Mouse (Mus musculus): ENCODE results near the gene Nemp1.
A peak's percentile ranks its signal among the peaks of the same experiment; 100 is the strongest.

Nemp1 gene

DNA sequence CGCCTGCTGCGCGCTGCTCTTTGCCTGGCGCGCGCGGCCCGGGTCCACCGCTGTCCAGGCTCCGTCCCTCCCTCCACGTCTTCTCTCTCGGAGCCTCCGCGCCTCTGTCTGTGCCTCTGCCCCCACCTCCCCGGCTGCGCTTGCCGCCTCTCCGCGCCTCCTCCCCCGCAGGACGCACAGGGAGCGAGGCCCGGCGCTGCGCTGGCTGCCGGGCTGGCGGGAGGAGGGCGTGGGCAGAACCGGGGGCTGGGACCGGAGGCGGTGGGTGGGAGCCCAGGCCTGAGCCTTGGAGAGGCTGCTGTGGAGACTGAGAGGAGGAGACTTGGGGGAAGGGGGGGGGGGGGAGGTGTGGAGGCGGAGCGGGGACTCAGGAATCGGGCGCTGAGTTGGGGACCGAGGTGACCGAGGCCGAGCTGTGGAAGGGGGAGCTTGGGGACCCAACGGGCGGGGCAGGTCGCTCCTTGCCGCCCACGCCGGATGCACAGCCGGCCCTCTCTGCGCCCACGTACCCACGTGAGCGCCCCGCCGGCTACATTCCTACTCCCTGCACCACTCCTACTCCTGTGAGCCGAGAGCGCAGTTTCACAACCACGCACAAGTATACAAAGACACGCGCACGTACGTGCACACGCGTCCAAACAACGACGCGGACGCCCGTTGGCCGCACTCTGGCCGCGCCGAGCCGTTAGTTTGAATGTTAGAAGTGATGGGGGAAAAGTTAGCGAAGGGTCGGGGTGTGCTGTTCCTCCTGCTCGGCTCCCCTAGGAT lies at the start of gene Nemp1:
Gene Nemp1 (plus strand): TSS at position 401 of the 768 bp plus-strand sequence.
- peak; percentile 89 to 93 for DNase-seq (ENCODE audit: low spot score in 2 of 2)

DNA sequence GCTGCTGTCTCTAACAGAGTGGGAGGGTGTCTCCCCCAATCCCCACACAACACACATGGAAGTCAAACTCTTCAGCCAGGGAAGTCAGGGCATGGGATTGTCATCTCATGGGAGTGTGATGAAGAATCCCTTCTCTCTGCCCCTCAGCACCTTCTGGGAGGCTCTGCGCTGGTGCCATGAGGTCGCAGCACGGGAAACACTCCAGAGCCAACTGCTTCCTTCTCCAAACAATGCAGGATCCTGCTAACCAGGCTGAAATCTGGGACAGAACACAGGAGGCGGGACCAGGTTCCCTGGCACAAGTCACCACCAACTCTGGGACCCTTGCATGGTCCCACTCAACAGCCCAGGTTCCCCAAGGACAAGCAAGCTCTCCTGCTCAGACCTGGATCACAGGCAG lies 49.4 kb upstream of the Nemp1 start:
- DNase-seq (ENCODE audit: low spot score in 2 of 2), result no peak

DNA sequence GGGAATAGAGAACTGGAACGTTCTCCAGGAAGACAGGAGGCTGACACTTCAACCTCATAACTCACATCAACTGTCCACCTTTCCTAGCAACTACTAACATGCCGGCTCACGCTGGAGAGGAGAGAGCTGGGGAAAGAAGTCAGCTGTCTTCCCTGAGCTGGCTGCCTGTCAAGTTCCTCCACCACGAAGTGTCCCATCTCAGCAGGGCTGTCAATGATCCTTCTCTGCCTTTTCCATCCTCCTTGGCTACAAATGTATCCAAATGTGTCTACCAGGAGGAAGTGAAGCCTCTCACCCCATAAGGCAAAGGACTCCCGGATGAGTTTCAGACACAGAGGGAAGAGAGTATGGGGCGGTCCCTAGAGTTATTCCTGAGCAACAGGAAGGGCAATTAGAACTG lies 48.5 kb upstream of the Nemp1 start:
- no peak for DNase-seq (ENCODE audit: low spot score in 2 of 2)

DNA sequence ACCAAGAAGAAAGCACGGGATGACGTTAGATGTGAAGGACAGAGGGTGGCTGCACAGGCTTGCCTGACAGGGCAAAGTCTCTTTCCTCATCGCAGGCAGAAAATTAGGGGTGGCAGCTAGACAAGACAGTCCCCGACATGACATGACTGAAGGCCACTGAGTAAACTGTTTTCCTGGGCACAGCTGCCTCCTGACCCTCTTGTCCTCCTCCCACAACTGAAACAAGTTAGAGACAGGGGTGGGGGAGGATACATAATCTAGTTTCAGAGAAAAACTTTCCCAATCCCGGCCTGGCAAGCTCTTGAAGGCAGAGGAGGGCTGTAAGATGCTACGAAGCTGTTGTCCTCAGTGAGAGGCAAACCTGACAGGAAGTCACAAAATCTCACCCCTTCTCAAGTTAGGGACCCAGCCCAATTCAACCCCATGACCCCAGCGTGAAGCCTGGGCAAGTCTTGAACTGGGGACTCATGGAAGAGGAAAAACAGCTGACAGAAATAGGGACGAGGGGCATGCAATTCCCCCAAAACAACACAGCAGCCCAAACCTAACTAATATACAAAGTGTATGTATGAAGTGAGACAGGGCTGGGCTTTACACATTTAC lies 47.5 kb upstream of the Nemp1 start:
- no peak for DNase-seq (ENCODE audit: low spot score in 2 of 2)

DNA sequence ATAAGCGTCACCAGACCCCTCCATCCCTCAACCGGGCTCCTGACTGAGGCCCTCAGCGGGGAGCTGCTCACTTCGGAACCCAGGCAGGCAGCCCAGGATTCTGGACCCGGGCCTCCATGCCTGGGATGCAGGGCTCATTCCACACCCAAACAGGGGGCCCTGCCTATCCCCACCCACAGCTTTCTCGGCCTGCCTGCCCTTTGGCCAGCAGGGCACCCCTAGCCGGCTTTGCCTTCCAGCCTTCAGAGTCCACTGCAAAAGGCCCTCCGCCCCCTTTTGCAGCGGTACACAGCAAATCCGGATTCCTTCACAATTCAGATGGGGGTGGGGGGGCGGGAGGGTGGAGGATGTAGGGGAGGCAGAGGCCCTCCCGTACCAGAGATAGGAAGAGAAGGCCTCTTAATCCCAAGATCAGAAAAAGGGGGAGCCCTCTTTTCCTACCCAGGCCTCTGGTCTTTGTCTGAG lies 46.7 kb upstream of the Nemp1 start:
- no peak for DNase-seq (ENCODE audit: low spot score in 2 of 2)

DNA sequence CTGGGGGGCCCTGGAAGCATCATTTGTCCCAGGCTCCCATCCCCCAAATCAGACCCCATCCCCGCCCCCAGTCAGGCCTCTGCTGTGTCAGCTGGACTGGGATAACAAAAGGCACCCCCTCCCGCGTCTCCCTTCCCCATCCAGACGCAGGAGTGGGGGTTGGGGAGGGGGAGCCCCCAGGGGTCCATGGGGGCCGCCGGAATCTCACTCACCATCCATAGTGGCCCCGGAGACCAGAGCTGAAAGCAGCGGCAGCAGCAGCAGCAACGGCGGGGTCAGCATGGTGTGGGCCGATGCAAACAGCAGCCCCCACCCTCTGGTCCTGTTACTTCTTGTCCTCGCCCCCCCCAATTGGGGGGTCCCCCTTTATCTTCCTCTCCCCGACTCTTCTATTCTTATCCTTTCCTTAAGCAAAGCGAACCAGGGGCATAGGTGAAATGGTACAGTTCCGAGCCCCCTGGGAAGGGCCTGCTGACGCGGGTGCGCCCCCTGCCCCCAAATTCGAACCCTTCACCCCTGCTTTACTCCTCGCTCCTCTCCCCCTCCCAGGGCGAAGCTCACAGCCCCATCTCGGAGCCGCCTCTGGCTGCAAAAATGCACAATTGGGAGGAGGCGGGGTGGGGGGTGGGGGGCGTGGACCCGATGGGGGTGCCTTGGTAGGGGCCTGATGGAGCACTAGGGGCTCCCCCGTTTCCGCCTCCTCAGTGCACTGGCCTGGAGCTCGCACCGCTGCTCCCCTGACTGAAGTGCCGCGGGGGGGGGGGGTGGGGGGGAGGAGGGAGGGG lies 46.1 kb upstream of the Nemp1 start, which contains the start of gene Lrp1:
Gene Lrp1 (minus strand): TSS at position 743 of the 785 bp plus-strand sequence.
- DNase-seq (ENCODE audit: low spot score in 2 of 2), result no peak

DNA sequence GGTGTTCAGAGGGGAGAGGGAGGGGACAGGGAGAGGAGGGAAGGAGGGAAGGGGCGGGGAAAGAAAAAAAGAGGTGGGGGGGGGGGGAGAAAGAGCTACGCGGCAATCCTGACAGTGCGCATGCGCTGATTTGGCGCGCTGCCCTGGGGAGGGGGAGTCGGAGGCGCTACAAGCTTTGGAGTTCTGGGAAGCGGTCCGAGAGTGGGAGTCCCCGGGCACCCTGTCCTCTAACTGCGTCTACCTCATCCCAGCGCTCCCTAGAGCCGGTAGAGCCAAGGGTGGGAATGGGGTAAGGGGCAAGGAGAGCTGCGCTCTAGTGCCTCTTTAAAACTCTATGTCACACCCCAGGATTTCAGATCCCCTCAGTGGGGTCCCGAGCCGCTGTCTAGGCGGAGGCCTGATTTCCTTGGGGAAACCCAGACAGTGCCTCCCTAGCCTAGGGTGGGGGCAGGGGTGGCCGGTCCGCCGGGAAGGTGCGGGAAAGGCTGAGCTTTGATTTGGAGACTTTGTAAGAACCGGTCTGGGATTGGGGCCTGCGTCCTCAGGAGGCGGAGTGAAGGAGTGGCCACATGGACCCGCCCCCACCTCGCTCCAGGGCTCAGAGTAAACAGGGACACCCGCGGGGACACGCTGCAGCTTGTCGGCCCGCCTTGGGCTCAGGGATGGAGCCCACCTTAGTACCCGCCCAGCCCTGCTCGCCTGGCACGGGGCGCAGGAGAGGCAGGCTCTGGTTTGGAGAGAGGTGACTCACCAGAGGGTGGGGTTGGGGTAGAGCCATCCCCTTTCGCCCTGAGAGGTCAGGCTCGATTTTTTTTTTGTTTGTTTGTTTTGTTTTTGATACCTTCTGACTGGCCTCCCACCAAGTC lies 45.3 kb upstream of the Nemp1 start:
- DNase-seq (ENCODE audit: low spot score in 2 of 2), result peak; percentile 95

DNA sequence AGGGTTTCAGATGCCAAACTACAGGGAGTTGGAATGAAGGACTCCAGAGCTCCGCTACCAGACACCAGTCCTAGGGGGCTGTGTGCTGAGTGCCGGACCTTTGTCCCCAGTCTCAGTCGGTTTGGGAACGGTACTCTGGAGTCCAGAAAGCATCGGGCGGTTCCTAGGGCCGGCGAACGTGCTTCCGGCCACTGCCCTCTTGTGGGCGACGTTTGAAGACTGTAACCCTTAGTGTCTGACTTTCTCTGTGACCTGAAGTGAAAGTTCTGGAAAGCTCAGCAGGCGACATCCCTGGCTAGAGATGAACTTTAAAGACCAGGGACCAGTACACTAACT lies 44.7 kb upstream of the Nemp1 start:
- DNase-seq (ENCODE audit: low spot score in 2 of 2), result peak; percentile 80 to 87

DNA sequence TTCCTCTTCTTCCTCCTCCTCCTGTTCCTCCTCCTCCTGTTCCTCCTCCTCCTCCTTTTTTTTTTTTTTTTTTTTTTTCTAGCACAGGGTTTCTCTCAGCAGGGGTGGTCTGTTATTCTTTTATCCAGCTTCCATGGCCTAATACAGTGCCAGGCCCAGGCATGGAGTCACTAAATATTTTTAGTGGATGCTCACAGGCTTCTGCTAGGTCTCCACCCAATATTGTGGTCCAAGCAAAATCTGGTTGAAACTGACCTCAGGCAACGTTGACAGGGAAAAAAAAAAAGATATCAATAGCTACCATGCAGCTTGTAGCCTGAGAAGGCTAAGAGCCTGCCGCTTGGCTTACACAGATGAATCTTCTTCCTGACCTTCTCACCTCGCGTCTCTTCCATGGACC lies 44.0 kb upstream of the Nemp1 start:
- DNase-seq (ENCODE audit: low spot score in 2 of 2), result peak in 1 of 2 experiments; percentile 39

DNA sequence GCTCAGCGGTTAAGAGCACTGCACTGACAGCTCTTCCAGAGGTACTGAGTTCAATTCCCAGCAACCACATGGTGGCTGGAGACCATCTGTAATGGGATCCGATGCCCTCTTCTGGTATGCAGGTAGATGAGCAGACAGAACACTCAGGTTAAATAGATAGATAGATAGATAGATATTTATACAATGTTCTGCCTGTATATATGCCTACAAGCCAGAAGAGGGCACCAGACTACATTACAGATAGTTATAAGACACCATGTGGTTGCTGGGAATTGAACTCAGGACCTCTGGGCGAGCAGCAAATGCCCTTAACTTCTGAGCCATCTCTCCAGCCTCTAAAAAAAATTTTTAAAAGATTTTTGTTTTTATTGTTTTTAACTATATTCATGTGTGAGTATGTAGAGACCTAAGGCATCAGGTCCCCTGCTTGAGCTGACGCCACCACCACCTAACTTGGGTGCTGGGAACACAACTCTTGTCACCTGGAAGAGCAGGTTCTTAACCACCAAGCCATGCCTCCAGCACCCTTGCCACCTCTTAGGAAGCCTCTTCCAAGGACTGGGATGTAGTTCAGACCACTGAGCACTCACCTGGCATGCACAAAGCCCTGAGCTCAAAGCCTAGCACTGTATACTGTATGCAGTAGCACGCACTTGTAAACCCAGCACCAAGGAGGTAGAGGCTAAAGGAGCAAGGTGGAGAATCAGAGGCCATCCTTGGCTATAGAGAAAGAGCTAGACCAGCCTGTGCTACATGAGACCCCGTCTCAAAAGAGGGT lies 43.1 kb upstream of the Nemp1 start:
- DNase-seq (ENCODE audit: low spot score in 2 of 2), result no peak

DNA sequence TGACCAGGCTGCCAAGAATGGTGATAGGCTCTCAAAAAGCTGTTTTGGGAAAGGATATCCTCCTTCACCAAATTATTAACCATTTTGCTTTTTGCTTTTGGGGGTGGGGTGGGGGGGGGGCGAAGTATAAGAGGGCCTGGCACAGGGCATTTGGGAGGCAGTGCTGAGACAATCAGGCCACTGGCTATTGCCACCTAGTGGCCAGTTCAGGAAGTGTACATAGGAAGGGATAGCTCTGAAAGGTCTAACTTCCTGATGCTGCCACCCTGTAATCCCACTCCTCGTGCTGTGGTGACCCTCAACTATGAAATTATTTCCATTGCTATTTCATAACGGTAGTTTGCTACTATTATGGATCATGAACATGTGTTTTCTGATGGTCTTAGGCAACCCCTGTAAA lies 40.3 kb upstream of the Nemp1 start:
- DNase-seq (ENCODE audit: low spot score in 2 of 2), result peak in 1 of 2 experiments; percentile 58

DNA sequence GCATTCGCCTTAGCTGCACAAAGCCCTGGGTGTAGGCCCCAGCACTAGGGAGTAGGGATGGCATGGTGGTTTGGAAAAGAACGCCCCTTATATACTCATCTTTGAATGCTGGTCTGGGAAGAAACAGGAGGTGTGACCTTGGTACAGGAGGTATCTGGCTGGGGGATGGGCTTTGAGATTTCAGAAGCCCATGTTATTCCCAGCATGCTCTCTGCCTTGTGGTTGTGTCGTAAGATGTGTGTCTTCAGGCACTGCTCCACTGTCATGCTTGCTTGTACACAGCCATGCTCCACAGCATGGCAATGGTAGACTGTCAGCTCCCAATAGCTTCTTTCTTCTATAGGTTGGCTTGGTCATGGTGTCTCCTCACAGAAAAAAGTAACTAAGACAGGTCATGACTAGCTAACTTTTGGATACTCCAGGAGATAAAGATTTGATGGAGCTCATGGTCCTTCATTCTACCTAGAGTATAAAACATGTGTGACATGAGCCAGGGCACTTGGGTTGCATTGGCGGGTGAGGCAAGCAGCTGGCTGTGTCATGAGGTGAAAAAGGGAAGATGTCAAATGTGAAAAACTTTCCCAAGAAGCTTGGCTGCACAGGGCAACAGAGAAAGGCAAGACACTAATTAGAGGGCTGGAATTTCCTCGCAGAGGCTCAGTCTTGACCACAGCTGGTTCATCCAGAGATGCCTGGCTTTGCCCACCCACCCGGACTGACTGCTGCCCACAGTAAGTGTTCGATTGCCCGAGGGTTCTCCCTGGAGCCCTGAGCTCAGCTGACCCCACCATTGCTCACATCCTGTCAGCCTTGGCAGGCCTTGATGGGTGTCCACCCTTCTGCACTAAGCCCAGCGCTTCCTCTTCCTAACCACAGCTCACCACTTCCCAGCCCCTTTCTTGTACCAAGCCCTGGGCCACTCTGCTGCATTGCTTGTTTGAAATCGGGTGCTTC lies 35.2 kb upstream of the Nemp1 start:
- DNase-seq (ENCODE audit: low spot score in 2 of 2), result peak; percentile 74 to 77

DNA sequence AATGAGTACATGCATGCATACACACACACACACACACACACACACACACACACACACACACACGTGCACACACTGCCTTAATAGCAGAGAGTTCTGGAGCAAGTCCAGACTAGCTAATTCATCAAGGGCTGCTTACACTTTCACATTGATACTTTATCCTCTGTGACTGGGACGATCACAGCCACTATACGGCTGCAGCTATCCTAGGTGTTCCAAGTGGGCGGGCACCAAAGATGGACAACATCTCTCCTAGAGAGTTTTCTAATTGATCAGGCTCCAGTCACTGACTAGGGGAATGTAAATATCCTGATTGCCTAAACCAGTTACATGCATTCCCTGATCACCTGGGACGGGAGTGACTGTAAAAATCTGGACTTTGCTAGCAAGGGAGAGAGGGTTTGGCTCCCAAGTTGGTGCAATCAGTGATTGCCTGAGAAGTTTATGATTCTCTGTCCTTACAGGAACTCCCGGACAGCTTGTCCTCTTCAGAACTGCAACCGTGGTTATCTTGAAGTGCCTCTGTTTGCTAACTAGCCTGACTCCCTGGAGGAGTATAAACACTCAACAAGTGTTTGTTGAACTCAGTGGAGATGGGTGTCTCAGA lies 33.9 kb upstream of the Nemp1 start:
- no peak for DNase-seq (ENCODE audit: low spot score in 2 of 2)

DNA sequence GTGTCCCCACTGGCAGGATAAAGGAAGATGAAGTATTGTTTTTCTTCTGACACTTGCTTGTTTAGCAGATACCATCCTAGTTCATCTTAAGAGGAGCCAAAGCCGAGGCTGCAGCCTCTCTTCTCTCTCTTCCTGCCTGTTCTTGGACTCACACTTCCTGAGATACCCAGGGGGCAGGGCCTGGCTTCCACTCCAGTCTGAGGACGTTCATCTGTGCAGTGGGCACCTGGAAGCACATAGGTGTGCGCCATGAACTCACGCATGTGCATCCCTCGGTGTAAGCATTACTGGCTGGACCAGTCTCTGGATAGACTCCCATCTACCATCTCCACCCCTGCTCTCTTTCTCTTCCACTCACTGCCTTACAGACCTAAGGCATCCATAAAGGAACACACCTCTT lies 26.3 kb upstream of the Nemp1 start:
- no peak for DNase-seq (ENCODE audit: low spot score in 2 of 2)

DNA sequence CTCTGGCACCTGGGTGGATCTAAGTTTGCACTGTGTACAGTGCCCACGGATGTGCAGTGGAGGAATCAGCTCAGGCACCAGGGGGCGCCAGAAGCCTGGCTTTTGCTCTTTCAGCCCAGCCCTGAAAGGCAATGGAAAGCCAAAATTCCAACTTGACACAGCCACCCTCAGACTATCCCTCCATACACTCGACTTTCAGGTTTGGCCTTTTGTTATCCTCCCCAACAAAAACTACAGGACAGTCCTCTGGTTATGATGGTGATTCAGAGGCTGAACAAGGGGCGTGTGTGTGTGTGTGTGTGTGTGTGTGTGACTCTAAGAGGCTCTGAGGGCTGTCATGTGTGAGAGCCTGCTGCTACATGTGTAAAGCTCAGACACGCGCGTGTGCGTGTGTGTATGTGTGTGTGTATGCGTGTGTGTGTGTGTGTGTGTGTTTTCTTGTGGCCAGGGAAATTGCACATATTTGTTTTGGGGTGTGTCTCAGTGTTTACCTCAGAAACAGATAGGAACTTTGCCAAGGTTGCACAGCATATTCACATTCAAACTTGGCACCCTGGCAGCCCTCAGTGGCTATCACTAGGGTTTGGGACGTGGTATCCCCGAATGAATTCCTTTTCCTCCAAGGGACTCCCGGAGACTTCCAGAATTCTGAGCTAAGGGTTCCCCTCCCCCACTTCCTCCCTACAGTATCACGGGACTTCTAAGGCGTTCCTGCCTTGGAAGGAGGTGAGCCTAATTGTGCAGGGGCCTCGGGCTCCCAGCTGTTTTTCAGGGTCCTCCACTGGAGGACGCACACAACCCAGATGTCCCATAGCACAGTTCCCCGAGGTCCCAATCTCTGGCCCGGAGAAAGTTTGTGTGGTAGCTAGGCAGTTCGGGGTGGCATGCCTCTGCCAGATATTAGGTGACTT lies 24.6 kb upstream of the Nemp1 start:
- DNase-seq (ENCODE audit: low spot score in 2 of 2), result peak; percentile 88 to 89

DNA sequence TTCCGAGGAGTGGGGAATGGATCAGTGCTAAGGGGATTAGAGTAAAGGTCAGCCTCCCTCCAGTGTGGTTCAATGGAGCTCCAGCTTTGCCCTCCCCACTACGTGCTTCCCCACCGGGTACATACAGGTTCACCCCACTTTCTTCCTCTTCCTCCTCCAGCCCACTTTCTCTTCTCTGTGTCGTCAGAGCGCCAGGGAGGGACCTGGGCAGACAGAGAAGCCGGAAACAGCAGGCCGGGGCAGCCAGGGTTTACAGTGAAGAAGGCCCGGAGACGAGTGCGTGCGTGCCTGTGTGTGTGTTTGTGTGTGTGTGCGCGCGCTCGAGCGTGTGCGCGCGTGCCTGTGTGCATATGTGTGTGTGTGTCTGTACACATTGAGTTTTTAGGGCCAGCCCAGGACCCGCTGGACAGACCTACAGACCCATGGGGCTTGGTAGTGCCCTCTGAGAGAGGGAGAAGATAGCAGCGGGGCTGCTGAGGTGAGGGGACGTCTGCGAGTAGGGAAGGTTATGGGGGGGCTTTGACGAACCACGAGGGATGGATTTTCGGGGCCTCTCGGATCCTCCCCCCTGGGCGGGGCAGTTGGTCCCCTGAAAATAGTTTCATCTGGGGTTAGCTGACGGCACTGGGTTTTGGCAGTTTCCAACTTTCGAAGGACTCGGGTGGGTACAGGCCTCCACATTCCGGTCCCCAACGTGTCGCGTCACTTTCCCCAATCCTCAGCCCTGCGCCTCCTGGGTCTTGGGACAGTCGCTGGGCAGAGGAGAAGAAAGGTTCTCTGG lies 23.7 kb upstream of the Nemp1 start, which contains the start of gene Stat6:
Gene Stat6 (plus strand): TSS at position 215 of the 781 bp plus-strand sequence.
- DNase-seq (ENCODE audit: low spot score in 2 of 2), result peak; percentile 87 to 90

DNA sequence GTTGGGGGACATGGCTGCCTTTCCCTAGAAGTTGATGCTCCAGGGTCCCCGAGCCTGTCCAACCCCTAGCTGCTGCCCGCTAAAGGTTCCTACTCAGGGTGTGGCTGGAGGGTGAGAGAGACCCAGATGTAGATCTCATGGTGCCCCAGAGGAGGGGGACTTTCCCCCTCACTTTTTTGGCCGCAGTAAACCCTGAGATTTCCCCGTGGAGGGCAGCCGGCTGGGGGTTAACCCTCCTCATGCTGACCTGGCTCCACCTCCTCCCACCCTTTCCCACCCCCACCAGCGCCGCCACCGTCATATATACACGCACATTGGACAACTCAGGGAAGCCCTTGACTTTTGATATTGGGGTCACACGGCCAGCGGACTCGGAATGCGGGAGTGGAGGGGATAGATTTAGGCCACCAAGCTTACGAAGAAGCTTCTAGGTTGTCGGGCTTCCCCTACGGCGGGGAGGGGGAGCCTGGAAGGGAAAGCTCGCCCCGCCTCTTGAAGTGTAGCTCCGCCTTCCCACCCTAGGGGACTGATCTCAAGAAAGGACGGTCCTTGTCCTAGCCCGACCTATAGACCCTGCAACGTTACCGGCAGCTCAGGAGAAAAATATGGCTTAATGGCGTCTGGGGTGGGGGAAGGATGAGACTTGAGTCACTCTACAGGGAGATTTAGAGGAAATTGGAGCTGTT lies 23.0 kb upstream of the Nemp1 start:
- DNase-seq (ENCODE audit: low spot score in 2 of 2), result peak; percentile 89 to 90

All from heart, adult 9 months (tissue).